Mouse (Mus musculus) skeletal muscle tissue, postnatal 0 days (tissue): ENCODE measurements around the gene H2al2c. TPM values are rescaled to one million over a fixed set of nuclear protein-coding genes. Genes with fewer than 3 reads are reported as not detected.

Experiments
- polyA plus RNA-seq: library from polyadenylated mRNA; unstranded; fragments of >200 nt; fragmentation: Nextera tagmentation; extraction: Ambion mirVana; gene quantifications from 2 replicates; pipeline ENCODE4 v1.2.1, GENCODE M21; 2015

Gene H2al2c
- polyA plus RNA-seq, result not detected in 2 replicates

DNA sequence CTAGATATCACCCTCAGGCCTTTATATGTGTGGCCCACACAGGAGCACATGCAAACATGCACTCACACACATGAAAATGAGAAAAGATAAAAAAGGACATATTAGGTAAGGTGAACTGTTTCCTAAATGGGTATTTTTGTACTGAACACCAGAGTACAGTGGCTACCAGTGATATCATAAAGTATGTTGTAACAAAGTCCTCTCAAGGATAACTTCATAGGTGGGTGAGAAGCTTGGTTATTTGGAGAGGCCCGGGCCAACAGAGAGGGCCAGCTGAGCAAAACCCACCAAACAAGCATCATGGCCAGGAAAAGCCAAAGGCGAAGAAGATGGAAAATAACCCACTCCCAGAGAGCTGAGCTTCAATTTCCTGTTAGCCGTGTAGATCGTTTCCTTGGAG, at the start of gene H2al2c:
Gene H2al2c, plus strand, starts transcription at position 301 of the 400 bp plus-strand sequence.

Other genes with a start within 250 kb of the H2al2c start
- not detected in 2 replicates for gene Sry, start 64.6 kb downstream of the H2al2c start, polyA plus RNA-seq
- not detected in 2 replicates for gene H2al2b, start 121.6 kb downstream of the H2al2c start, polyA plus RNA-seq
- gene Gm4064, start 197.1 kb downstream of the H2al2c start, polyA plus RNA-seq, result not detected in 2 replicates
- not detected in 2 replicates for gene Rbmy, start 231.6 kb downstream of the H2al2c start, polyA plus RNA-seq
- not detected in 2 replicates for gene Gm10256, start 231.6 kb downstream of the H2al2c start, polyA plus RNA-seq